Mouse (Mus musculus) limb, embryonic 11.5 days (tissue): ENCODE results near the gene Wdr73. TPM values are rescaled to one million over a fixed set of nuclear protein-coding genes. Genes with fewer than 3 reads are reported as not detected.

ENCODE experiments used
- ATAC-seq: fragments of 200-750 bp; cut with Nextera tagmentation; 2 replicates; pipeline ENCODE4 v1.8.0; 2017; ENCODE audit warnings: low read depth; ENCODE audit not compliant: insufficient number of reproducible peaks, low FRiP score, low TSS enrichment
- DNase-seq: peaks from one replicate; pipeline ENCODE4 v3.0.0-alpha.2; 2015; ENCODE audit warnings: low spot score
- H3K27ac ChIP-seq: fragments of 300-500 bp; sonication (generic); replicated peaks from 2 replicates; pipeline ENCODE4 v1.5.1; 2014; ENCODE audit warnings: low read depth, mild to moderate bottlenecking, low read length
- H3K27me3 ChIP-seq: fragments of 300-500 bp; sonication (generic); 2 replicates; pipeline ENCODE4 v1.6.1; 2014; ENCODE audit warnings: mild to moderate bottlenecking, low read length, mixed read lengths; ENCODE audit not compliant: control insufficient read depth, insufficient read depth
- H3K36me3 ChIP-seq: fragments of 300-500 bp; sonication (generic); 2 replicates; pipeline ENCODE4 v1.6.1; 2014; ENCODE audit warnings: mild to moderate bottlenecking, low read length, moderate library complexity, mixed read lengths; ENCODE audit not compliant: control insufficient read depth, insufficient read depth
- H3K4me1 ChIP-seq: fragments of 300-500 bp; sonication (generic); 2 replicates; pipeline ENCODE4 v1.6.1; 2014; ENCODE audit warnings: low read length, mixed read lengths; ENCODE audit not compliant: control insufficient read depth, insufficient read depth
- H3K4me2 ChIP-seq: fragments of 300-500 bp; sonication (generic); 2 replicates; pipeline ENCODE4 v1.6.1; 2014; ENCODE audit warnings: low read depth, mild to moderate bottlenecking, moderate library complexity; ENCODE audit not compliant: severe bottlenecking
- H3K4me3 ChIP-seq: fragments of 300-500 bp; sonication (generic); 2 replicates; pipeline ENCODE4 v1.5.1; 2014; ENCODE audit warnings: low read depth, low read length
- H3K9ac ChIP-seq: fragments of 300-500 bp; sonication (generic); 2 replicates; pipeline ENCODE4 v1.6.1; 2014; ENCODE audit warnings: mild to moderate bottlenecking, low read length
- H3K9me3 ChIP-seq: fragments of 300-500 bp; sonication (generic); 2 replicates; pipeline ENCODE4 v1.6.1; 2016; ENCODE audit warnings: low read length; ENCODE audit not compliant: control insufficient read depth
- WGBS: fragments of 180-500 bp; shearing (Covaris S2); extraction: QIAGEN DNeasy Blood & Tissue Kit; methylation state at CpG from one replicate; pipeline ENCODE4 v1.1.7; 2014; 5-methylcytosine and 5-hydroxymethylcytosine counted together
- polyA plus RNA-seq: library from polyadenylated mRNA; unstranded; fragments of >200 nt; fragmentation: Nextera tagmentation; extraction: Ambion mirVana; gene quantifications from 2 replicates; pipeline ENCODE4 v1.2.1, GENCODE M21; 2014

Gene Wdr73
- polyA plus RNA-seq, 1 experiment from 2014 or later = 41.3 TPM

DNA sequence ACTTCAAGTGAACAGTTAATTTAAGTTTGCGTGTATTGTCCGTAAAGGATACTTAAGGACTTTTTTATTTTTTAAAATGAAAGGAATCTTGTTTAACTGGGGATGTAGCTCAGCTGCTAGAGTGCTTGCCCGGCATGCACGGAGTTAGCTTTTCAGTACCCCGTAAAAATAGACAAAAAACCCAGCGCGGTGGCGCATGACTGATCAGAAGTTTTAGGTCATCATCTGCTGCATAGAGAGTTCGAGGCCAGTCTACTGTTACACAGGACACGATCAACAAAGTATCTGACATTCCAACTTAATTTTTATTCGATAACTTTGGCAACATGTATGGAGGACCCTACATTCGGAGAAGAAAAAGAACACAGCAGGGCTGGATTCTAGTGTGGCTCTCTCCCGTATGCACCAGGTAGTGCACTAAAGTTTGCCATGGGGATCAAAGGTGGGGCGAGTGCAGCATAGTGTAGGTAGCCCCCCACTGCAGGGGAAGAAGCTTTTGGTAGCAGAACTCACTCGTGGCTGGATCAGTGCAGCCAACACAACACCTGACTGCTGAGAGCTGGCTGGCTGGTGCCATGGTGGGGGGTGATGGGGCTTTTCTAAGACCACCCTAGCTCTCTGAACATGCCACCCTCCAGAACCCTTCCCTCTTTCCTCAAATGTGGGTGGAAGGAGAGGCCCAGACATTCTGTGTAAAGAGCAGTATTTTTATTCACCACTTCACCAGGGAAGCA, 639 bp upstream of the Wdr73 start:
- no peak for ATAC-seq
- no peak for DNase-seq
- Histone ChIP-seq H3K27me3 (no peaks in the 10 kb centered on the region), H3K9me3 (no peaks in the 10 kb centered on the region), H3K4me1 (peaks cover 3% of the 10 kb centered on the region; the same call in 1 of the 2 replicates), H3K36me3 (peaks cover 11% of the 10 kb centered on the region; the same call in 1 of the 2 replicates), H3K27ac (no peak overlapping the region), H3K4me2 (peak overlapping the region; percentile 80), H3K4me3 (peak overlapping the region; percentile 79), H3K9ac (peak overlapping the region; percentile 58)
- 37% methylated on average over 15 of the region's 15 CpGs for WGBS

DNA sequence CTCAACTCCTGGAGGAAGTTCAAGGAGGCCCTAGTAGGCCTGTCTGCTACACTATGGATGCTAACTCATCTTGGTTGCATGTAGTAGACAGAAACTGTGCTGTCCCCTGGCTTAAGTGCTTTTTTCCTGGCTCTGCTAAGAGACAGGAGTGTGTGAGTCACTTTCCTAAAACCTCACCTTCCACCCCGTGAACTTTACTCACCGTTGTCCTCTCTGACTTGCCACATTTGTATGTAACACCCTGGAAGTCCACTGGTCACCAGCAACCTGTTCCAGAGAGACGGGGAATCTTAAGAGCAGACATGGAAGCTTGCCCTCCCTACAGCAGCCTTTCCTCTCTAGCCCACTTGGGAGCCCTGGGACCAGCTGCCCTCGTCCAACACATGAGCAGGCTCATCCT, 3.3 kb downstream of the Wdr73 start:
- Histone ChIP-seq H3K4me3 (no peak overlapping the region), H3K27ac (no peak overlapping the region), H3K9ac (no peak overlapping the region), H3K9me3 (no peaks in the 10 kb centered on the region), H3K4me1 (no peaks in the 10 kb centered on the region), H3K36me3 (peaks cover 20% of the 10 kb centered on the region), H3K4me2 (no peak overlapping the region), H3K27me3 (no peaks in the 10 kb centered on the region)
- DNase-seq = no peak
- ATAC-seq = no peak
- WGBS = 91% methylated on average over 4 of the region's 4 CpGs

GRCm38 (mm10) chr7:80897134-80897533, 3.9 kb downstream of the Wdr73 start:
- Histone ChIP-seq H3K9ac (no peak overlapping the region), H3K4me1 (no peaks in the 10 kb centered on the region), H3K27me3 (no peaks in the 10 kb centered on the region), H3K4me3 (no peak overlapping the region), H3K27ac (no peak overlapping the region), H3K36me3 (peaks cover 24% of the 10 kb centered on the region), H3K4me2 (no peak overlapping the region), H3K9me3 (no peaks in the 10 kb centered on the region)
- WGBS = 88% methylated on average over 7 of the region's 7 CpGs
- DNase-seq (no peak), ATAC-seq (no peak)

DNA sequence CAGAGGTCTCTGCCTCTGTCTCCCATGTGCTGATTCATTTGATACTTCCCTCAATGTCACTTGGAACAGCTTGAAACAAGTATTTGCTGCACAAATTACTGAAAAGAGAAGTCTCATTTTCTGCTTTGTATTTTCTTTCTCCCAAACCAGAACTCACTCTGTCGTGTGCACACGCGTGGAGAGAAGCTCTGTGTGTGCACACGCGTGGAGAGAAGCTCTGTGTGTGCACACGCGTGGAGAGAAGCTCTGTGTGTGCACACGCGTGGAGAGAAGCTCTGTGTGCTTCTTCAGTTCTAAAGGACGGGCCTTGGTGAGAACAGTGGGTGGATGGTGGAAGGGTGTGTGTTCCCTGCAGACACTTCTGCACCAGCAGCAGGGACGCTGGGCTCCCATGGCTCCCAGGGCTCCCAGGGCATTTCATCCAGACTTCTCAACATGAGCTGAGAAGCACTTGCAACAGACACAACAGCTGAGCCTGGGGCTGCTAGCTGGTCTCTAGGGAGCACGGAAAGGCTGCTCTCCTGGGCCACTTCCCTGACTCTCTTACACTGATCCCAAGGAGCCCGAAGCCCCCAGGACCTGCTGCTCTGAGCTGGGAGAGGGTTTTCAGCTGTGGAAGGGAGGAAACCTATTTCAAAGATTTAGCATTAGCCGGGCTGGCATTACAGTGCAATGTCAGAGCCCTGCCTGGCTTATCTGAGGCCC, 6.1 kb downstream of the Wdr73 start:
- DNase-seq (no peak), ATAC-seq (no peak)
- WGBS = 97% methylated on average over 14 of the region's 14 CpGs
- no peak overlapping the region for H3K4me2 ChIP-seq
- no peaks in the 10 kb centered on the region for H3K27me3 ChIP-seq
- no peak overlapping the region for H3K9ac ChIP-seq
- H3K9me3 ChIP-seq = no peaks in the 10 kb centered on the region
- H3K4me1 ChIP-seq = no peaks in the 10 kb centered on the region
- peaks cover 26% of the 10 kb centered on the region for H3K36me3 ChIP-seq
- H3K4me3 ChIP-seq = no peak overlapping the region
- no peak overlapping the region for H3K27ac ChIP-seq

- no peak overlapping the region for H3K9ac ChIP-seq
- no peak for ATAC-seq
- peaks cover 26% of the 10 kb centered on the region for H3K36me3 ChIP-seq
- H3K9me3 ChIP-seq = no peaks in the 10 kb centered on the region
- no peak for DNase-seq
- H3K4me2 ChIP-seq = no peak overlapping the region
- no peak overlapping the region for H3K27ac ChIP-seq
- no peaks in the 10 kb centered on the region for H3K27me3 ChIP-seq
- WGBS = 87% methylated on average over 7 of the region's 7 CpGs
- no peak overlapping the region for H3K4me3 ChIP-seq
- H3K4me1 ChIP-seq = 0 out of 2 replicates have a peak, but pooled peaks cover 4% of the 10 kb centered on the region
These were observed 6.9 kb downstream of the Wdr73 start for GRCm38 (mm10) chr7:80894196-80894595.

DNA sequence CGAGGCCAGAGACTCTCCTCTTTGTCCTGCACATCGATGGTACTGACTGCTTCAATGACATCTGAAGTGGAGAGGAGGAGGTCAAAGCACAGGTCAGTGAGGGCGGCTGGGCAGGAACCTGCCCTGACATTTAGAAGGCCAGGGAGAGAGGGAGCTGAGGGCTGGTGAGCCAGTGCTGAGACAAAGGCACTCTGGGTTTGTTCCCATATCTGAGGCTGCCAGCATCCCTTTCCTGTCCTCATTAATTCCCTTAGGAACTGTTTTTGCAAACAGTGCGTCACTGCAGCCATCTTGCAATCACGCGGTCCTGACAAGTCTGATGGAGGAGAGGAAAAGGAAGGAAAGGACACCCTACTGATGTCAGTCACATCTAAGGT, 7.3 kb downstream of the Wdr73 start:
- Histone ChIP-seq H3K4me3 (no peak overlapping the region), H3K36me3 (peaks cover 26% of the 10 kb centered on the region), H3K4me1 (0 out of 2 replicates have a peak, but pooled peaks cover 4% of the 10 kb centered on the region), H3K9ac (no peak overlapping the region), H3K9me3 (no peaks in the 10 kb centered on the region), H3K27ac (no peak overlapping the region), H3K27me3 (no peaks in the 10 kb centered on the region), H3K4me2 (no peak overlapping the region)
- ATAC-seq = no peak
- DNase-seq = no peak
- 84% methylated on average over 6 of the region's 6 CpGs for WGBS

DNA sequence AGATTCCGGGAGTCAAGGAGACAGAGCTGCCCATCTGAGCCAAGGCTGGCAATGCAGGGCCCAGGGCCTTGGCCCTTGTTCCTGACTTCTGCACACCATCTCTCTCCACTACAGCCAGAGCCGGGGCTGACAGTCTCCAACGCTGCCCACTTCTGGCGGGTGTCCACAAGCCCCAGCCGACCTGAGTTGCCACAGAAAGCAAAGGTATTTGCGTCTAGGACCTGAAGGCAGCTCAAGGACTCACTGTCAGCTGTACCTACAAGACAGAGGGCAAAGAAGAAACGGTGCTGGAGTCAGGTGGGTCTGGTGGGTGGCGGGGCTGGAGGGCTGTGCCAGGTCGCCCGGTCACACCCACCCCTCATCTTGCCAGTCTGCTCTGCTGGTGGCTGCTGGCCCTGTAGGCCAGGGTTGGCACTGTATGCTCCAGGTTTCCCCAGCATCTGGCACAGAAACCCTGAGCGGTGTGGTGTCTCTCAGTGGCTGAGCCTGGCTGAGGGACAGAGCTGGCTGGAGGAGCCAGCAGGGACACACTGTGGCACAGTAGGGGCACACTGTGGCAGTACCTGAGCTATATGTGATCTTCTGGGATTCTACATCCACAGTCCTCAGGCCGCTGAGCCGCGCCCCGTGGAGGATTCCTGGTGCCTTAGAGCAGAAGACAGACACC, 7.8 kb downstream of the Wdr73 start:
- DNase-seq (no peak), ATAC-seq (no peak)
- Histone ChIP-seq H3K4me1 (0 out of 2 replicates have a peak, but pooled peaks cover 4% of the 10 kb centered on the region), H3K9ac (no peak overlapping the region), H3K27ac (no peak overlapping the region), H3K4me3 (no peak overlapping the region), H3K36me3 (peaks cover 25% of the 10 kb centered on the region), H3K27me3 (no peaks in the 10 kb centered on the region), H3K4me2 (no peak overlapping the region), H3K9me3 (no peaks in the 10 kb centered on the region)
- WGBS = 96% methylated on average over 15 of the region's 15 CpGs

- no peak overlapping the region for H3K4me3 ChIP-seq
- peak overlapping the region; percentile 37; the same call in 1 of the 2 replicates for H3K9ac ChIP-seq
- peak overlapping the region; percentile 59; the same call in 1 of the 2 replicates for H3K27ac ChIP-seq
- DNase-seq = no peak
- no peaks in the 10 kb centered on the region for H3K9me3 ChIP-seq
- H3K4me1 ChIP-seq = 0 out of 2 replicates have a peak, but pooled peaks cover 4% of the 10 kb centered on the region
- no peaks in the 10 kb centered on the region for H3K27me3 ChIP-seq
- ATAC-seq = no peak
- no peak overlapping the region for H3K4me2 ChIP-seq
- H3K36me3 ChIP-seq = peaks cover 17% of the 10 kb centered on the region
- 86% methylated on average over 13 of the region's 13 CpGs for WGBS
These were observed 11.2 kb downstream of the Wdr73 start for GRCm38 (mm10) chr7:80889841-80890241.
